Mouse (Mus musculus) lung, embryonic 14.5 days (tissue): Measurements from ENCODE around the gene Chaf1b. TPM values are rescaled to one million over a fixed set of nuclear protein-coding genes. Genes with fewer than 3 reads are reported as not detected.
A peak's percentile ranks its signal among the peaks of the same experiment; 100 is the strongest.

ENCODE experiments used
- ATAC-seq: fragments of 200-750 bp; cut with Nextera tagmentation; 2 replicates; pipeline ENCODE4 v1.8.0; 2017; ENCODE audit warnings: mild to moderate bottlenecking, moderate TSS enrichment, moderate library complexity; ENCODE audit not compliant: insufficient read depth
- DNase-seq: peaks from one replicate; pipeline ENCODE4 v3.0.0-alpha.2; 2015
- H3K27ac ChIP-seq: fragments of 300-500 bp; sonication (generic); 2 replicates; pipeline ENCODE4 v1.5.1; 2014; ENCODE audit warnings: low read depth, mild to moderate bottlenecking, moderate library complexity
- H3K27me3 ChIP-seq: fragments of 300-500 bp; sonication (generic); 2 replicates; pipeline ENCODE4 v1.6.1; 2014; ENCODE audit warnings: low read length, control low read depth; ENCODE audit not compliant: insufficient read depth
- H3K36me3 ChIP-seq: fragments of 300-500 bp; sonication (generic); 2 replicates; pipeline ENCODE4 v1.6.1; 2014; ENCODE audit warnings: control low read depth; ENCODE audit not compliant: insufficient read depth
- H3K4me1 ChIP-seq: fragments of 300-500 bp; sonication (generic); 2 replicates; pipeline ENCODE4 v1.6.1; 2014; ENCODE audit warnings: antibody characterized with exemption, control low read depth; ENCODE audit not compliant: insufficient read depth
- H3K4me2 ChIP-seq: fragments of 300-500 bp; sonication (generic); 2 replicates; pipeline ENCODE4 v1.6.1; 2014; ENCODE audit warnings: mild to moderate bottlenecking
- H3K4me3 ChIP-seq: fragments of 300-500 bp; sonication (generic); 2 replicates; pipeline ENCODE4 v1.5.1; 2014; ENCODE audit warnings: low read depth, low read length
- H3K9ac ChIP-seq: fragments of 300-500 bp; sonication (generic); 2 replicates; pipeline ENCODE4 v1.6.1; 2014
- H3K9me3 ChIP-seq: fragments of 300-500 bp; sonication (generic); 2 replicates; pipeline ENCODE4 v1.6.1; 2016; ENCODE audit warnings: low read depth, low read length, control low read depth
- CTCF ChIP-seq: IDR thresholded peaks from 2 replicates; pipeline ENCODE4 v1.5.1; 2016; ENCODE audit warnings: antibody characterized with exemption, low read depth
- WGBS: fragments of 180-500 bp; shearing (Covaris S2); extraction: QIAGEN DNeasy Blood & Tissue Kit; methylation state at CpG from one replicate; pipeline ENCODE4 v1.1.7; 2014; 5-methylcytosine and 5-hydroxymethylcytosine counted together
- polyA plus RNA-seq: library from polyadenylated mRNA; unstranded; fragments of >200 nt; fragmentation: Nextera tagmentation; extraction: Ambion mirVana; gene quantifications from 2 replicates; pipeline ENCODE4 v1.2.1, GENCODE M21; 2014

Gene Chaf1b
- polyA plus RNA-seq, 1 experiment from 2014 or later: 99.6 TPM

DNA sequence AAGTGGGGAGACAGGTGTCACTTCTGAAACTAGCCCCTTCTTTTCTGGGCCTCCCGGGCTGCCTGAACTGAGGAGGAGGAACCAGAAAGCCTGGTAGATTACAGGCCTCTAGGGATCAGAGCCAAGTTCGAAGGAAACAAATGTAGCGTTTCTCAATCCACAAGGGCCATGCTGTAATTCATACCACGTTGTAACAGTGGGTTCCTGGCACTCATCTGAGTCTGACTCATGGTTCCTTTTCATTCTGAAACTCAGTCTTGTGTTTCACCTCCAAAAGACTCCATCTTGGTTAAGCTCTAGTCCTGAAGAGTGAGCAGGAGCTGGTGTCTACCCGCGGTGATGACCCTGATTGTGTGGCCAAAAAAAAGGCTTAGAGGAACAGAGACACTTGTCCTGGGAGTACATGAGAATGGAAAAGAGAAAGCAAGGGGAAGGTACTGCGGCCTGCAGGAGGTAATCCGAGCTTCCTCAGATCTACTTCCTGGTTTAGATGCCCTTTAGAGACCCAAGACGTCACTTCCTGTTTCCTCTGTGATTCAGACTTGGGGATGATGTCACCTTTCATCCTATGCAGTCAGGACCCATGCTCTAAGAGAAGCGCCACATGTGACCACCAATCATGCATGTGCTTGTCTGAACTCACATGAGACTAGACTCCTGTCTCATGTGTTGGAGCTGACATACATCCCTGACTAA is 30.3 kb downstream of the Chaf1b start:
- ATAC-seq: no peak
- no peaks in the 10 kb centered on the region for H3K36me3 ChIP-seq
- H3K9ac ChIP-seq: no peak overlapping the region
- WGBS: 68% methylated on average over 10 of the region's 10 CpGs
- no peak for DNase-seq
- TF ChIP-seq CTCF: no peak
- H3K27me3 ChIP-seq: no peaks in the 10 kb centered on the region
- H3K4me1 ChIP-seq: no peaks in the 10 kb centered on the region
- H3K27ac ChIP-seq: no peak overlapping the region
- H3K4me3 ChIP-seq: no peak overlapping the region
- no peak overlapping the region for H3K4me2 ChIP-seq
- H3K9me3 ChIP-seq: no peaks in the 10 kb centered on the region

DNA sequence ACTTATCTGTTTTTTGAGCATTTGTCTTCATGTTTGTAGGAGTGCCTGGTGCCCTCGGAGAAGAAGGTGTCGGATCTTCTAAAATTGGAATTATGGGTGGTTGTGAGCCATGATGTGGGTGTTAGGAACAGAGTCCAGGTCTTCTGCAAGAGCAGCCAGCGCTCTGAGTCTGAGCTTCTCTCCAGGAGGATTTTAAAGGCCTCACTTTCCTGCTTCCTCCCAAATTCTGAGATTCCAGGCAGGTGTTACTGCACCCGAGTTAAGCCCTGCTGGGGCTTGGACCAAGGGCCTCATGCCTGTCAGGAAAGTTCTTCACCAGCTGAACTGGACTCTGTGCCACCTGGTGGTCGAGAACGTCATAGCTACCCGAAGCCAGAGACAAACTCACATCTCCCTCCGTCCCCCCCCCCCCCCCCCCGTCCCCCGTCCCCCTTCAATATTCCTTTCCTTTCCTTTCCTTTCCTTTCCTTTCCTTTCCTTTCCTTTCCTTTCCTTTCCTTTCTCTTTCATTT is 31.7 kb downstream of the Chaf1b start:
- peak; percentile 77 for DNase-seq
- no peaks in the 10 kb centered on the region for H3K36me3 ChIP-seq
- H3K9ac ChIP-seq: no peak overlapping the region
- H3K4me2 ChIP-seq: no peak overlapping the region
- no peak overlapping the region for H3K27ac ChIP-seq
- ATAC-seq: no peak
- no peaks in the 10 kb centered on the region for H3K4me1 ChIP-seq
- H3K27me3 ChIP-seq: no peaks in the 10 kb centered on the region
- WGBS: 40% methylated on average over 7 of the region's 10 CpGs
- no peak overlapping the region for H3K4me3 ChIP-seq
- peak; percentile 55 for TF ChIP-seq CTCF
- H3K9me3 ChIP-seq: no peaks in the 10 kb centered on the region

GRCm38 (mm10) chr16:93917712-93918678 is 34.3 kb downstream of the Chaf1b start:
- Histone ChIP-seq H3K9me3 (no peaks in the 10 kb centered on the region), H3K27ac (no peak overlapping the region), H3K4me2 (peak overlapping the region; percentile 31; the same call in 1 of the 2 replicates), H3K4me3 (no peak overlapping the region), H3K36me3 (no peaks in the 10 kb centered on the region), H3K9ac (no peak overlapping the region), H3K4me1 (no peaks in the 10 kb centered on the region), H3K27me3 (no peaks in the 10 kb centered on the region)
- ATAC-seq: peak; percentile 64
- peak; percentile 88 for TF ChIP-seq CTCF
- WGBS: 45% methylated on average over 14 of the region's 22 CpGs
- peak; percentile 93 for DNase-seq

DNA sequence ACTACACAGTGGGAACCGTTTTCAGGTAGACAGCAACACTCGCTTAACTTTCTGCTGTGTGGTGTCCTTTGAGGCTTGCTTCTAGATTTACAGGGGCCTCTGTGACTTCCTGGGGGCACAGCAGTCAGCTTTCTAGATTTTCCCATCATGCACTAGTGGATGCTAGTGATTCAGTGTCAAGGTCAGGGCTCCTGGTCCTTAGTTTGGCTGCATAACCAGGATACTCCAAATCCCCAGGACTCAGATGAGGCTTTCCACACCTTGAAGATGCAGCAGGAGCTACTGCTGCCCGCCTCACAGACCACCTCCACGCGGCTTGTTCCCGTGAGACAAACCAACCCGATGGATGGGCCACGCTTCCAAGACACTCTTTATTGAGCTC is 35.0 kb downstream of the Chaf1b start:
- DNase-seq (no peak), ATAC-seq (0 out of 2 replicates have a peak, but pooled peaks have one; percentile 12)
- Histone ChIP-seq H3K4me2 (peak overlapping the region; percentile 31; the same call in 1 of the 2 replicates), H3K9me3 (no peaks in the 10 kb centered on the region), H3K9ac (no peak overlapping the region), H3K27me3 (no peaks in the 10 kb centered on the region), H3K4me3 (no peak overlapping the region), H3K4me1 (no peaks in the 10 kb centered on the region), H3K36me3 (no peaks in the 10 kb centered on the region), H3K27ac (no peak overlapping the region)
- no peak for TF ChIP-seq CTCF
- 59% methylated on average over 8 of the region's 8 CpGs for WGBS

- Histone ChIP-seq H3K9me3 (no peaks in the 10 kb centered on the region), H3K9ac (no peak overlapping the region), H3K27ac (no peak overlapping the region), H3K4me3 (no peak overlapping the region), H3K36me3 (no peaks in the 10 kb centered on the region), H3K4me1 (no peaks in the 10 kb centered on the region), H3K4me2 (no peak overlapping the region), H3K27me3 (no peaks in the 10 kb centered on the region)
- no peak; the same call in 1 of the 2 replicates for TF ChIP-seq CTCF
- ATAC-seq (no peak), DNase-seq (no peak)
- 68% methylated on average over 20 of the region's 20 CpGs for WGBS
These were observed 35.5 kb downstream of the Chaf1b start for GRCm38 (mm10) chr16:93919189-93919588.

- no peak for ATAC-seq
- no peaks in the 10 kb centered on the region for H3K4me1 ChIP-seq
- no peak overlapping the region for H3K9ac ChIP-seq
- no peak overlapping the region for H3K4me3 ChIP-seq
- H3K36me3 ChIP-seq: no peaks in the 10 kb centered on the region
- 49% methylated on average over 4 of the region's 4 CpGs for WGBS
- DNase-seq: no peak
- TF ChIP-seq CTCF: no peak
- H3K9me3 ChIP-seq: no peaks in the 10 kb centered on the region
- no peak overlapping the region for H3K4me2 ChIP-seq
- no peak overlapping the region for H3K27ac ChIP-seq
- H3K27me3 ChIP-seq: no peaks in the 10 kb centered on the region
These were observed 37.0 kb downstream of the Chaf1b start for GRCm38 (mm10) chr16:93920673-93921072.
